11 mouse cellular contexts compared by ENCODE assay signal in the genomic region with DNA sequence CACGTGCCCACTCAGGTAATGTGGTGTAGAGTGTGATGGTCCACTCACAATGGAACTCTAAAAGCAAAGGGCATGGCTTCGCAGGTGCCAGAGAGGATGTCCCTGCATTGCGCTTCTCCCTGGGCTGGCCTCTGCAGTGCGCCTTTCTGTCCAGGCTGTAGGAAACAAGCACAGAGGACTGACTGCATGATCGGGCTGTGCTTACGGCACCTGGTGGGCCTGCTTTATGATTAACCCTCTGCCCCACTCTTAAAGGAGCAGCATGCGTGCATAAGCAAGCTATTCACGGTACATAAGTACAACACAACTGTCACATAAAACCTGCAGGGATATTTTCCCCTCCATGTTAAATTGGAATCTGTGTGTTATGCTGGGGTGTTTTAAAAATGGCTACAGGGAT. TPM values are rescaled to one million over a fixed set of nuclear protein-coding genes. Genes with fewer than 3 reads are reported as not detected.
"Had no signal": no experiment of that assay in that cellular context is flagged by ENCODE, and none has a peak within 500 bp of the region (broad histone marks: within the 10 kb centered on the region; RNA-seq: fewer than 3 reads in every experiment).

No protein-coding gene starts in this region.

- H3K4me3 ChIP-seq: limb, embryonic 15.5 days; liver, embryonic 12.5 days; megakaryocyte, embryonic 14.5 days; midbrain, embryonic 13.5 days had no signal

- DNase-seq: lung, embryonic 14.5 days; lung, postnatal 10 days; right cerebral cortex, adult 18-20 months; right cerebral cortex, postnatal 25 days; thymus, postnatal 4 days had no signal

- H3K4me1 ChIP-seq: limb, embryonic 15.5 days; liver, embryonic 12.5 days; megakaryocyte, embryonic 14.5 days; midbrain, embryonic 13.5 days had no signal

- H3K9ac ChIP-seq: limb, embryonic 15.5 days; liver, embryonic 12.5 days; lung, embryonic 14.5 days; midbrain, embryonic 13.5 days had no signal

- H3K4me2 ChIP-seq: limb, embryonic 15.5 days; liver, embryonic 12.5 days; lung, embryonic 14.5 days; midbrain, embryonic 13.5 days had no signal

- H3K27me3 ChIP-seq: limb, embryonic 15.5 days; liver, embryonic 12.5 days; megakaryocyte, embryonic 14.5 days; midbrain, embryonic 13.5 days had no signal

- ATAC-seq: liver, embryonic 12.5 days; midbrain, embryonic 13.5 days had no signal

- H3K27ac ChIP-seq: limb, embryonic 15.5 days; liver, embryonic 12.5 days; macrophage; midbrain, embryonic 13.5 days had no signal

- H3K36me3 ChIP-seq: limb, embryonic 15.5 days; liver, embryonic 12.5 days; midbrain, embryonic 13.5 days had no signal

- H3K9me3 ChIP-seq: limb, embryonic 15.5 days; liver, embryonic 12.5 days; megakaryocyte, embryonic 14.5 days; midbrain, embryonic 13.5 days had no signal

RNA-seq across cellular contexts. Expression of gene Deup1, which starts 24.6 kb away (rescaled TPM):
- polyA plus RNA-seq: liver, embryonic 12.5 days; macrophage; small intestine, adult 2 months had no signal
